Mouse (Mus musculus) frontal cortex, postnatal 14 days (tissue): ENCODE results near the gene Gm43720.
"Not testable (repeated sequence)": the region's sequence is repeated elsewhere in the genome, so short reads cannot be mapped to it uniquely, and the experiment has no call there.

Source experiments
- DNase-seq, 2 experiments: peaks; one replicate each; pipeline ENCODE4 v3.0.0; 2022; ENCODE audit warnings: low spot score in 2 of 2

Gm43720 gene

GRCm38 (mm10) chr5:138216632-138217031 lies 63.1 kb downstream of the Gm43720 start:
- not testable (repeated sequence) for DNase-seq
